Mouse (Mus musculus) limb, embryonic 10.5 days (tissue): ENCODE results near the gene St6galnac3. TPM values are rescaled to one million over a fixed set of nuclear protein-coding genes. Genes with fewer than 3 reads are reported as not detected.

Source experiments
- DNase-seq: peaks from one replicate; pipeline ENCODE4 v3.0.0-alpha.2; 2017; ENCODE audit warnings: low spot score
- H3K27ac ChIP-seq: fragments of 300-500 bp; sonication (generic); 2 replicates; pipeline ENCODE4 v1.5.1; 2016; ENCODE audit warnings: mild to moderate bottlenecking
- H3K27me3 ChIP-seq: fragments of 300-500 bp; sonication (generic); 2 replicates; pipeline ENCODE4 v1.6.1; 2016; ENCODE audit warnings: low read depth, mild to moderate bottlenecking; ENCODE audit not compliant: poor library complexity, severe bottlenecking
- H3K36me3 ChIP-seq: fragments of 300-500 bp; sonication (generic); 2 replicates; pipeline ENCODE4 v1.6.1; 2016; ENCODE audit warnings: mild to moderate bottlenecking, moderate library complexity
- H3K4me1 ChIP-seq: fragments of 300-500 bp; sonication (generic); 2 replicates; pipeline ENCODE4 v1.6.1; 2016
- H3K4me3 ChIP-seq: fragments of 300-500 bp; sonication (generic); 2 replicates; pipeline ENCODE4 v1.5.1; 2016; ENCODE audit warnings: mild to moderate bottlenecking, moderate library complexity
- H3K9me3 ChIP-seq: fragments of 300-500 bp; sonication (generic); replicated peaks from 2 replicates; pipeline ENCODE4 v1.6.1; 2016; ENCODE audit warnings: mild to moderate bottlenecking
- WGBS: fragments of 180-500 bp; shearing (Covaris S2); methylation state at CpG from one replicate; pipeline ENCODE4 v1.1.7; 2016; 5-methylcytosine and 5-hydroxymethylcytosine counted together
- polyA plus RNA-seq: library from polyadenylated mRNA; unstranded; fragments of >200 nt; fragmentation: Nextera tagmentation; extraction: Ambion mirVana; gene quantifications from 2 replicates; pipeline ENCODE4 v1.2.1, GENCODE M21; 2016

Gene St6galnac3
- polyA plus RNA-seq, 1 experiment from 2014 or later, result 53.3 TPM

DNA sequence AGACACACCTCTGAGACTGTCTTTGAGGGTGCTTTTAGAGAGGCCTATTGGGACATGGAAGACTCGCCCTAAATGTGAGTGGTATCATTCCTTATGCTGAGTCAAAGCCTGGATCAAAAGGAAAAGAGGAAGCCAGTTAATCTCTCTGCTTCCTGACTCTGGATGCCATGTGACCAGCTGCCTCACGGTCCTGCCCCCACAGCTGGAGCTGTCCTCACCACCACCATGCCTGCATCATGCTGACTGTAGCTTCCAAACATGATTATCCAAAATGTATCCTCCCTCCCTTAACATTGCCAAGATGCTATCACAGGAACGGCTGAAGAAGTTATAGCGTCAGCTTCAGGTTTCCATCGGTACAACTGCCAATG lies 244.4 kb downstream of the St6galnac3 start:
- no peak for DNase-seq
- Histone ChIP-seq H3K9me3 (no peaks in the 10 kb centered on the region), H3K36me3 (no peaks in the 10 kb centered on the region), H3K27ac (no peak overlapping the region), H3K4me1 (peaks cover 15% of the 10 kb centered on the region), H3K4me3 (no peak overlapping the region), H3K27me3 (no peaks in the 10 kb centered on the region)
- 74% methylated on average over 5 of the region's 5 CpGs for WGBS

DNA sequence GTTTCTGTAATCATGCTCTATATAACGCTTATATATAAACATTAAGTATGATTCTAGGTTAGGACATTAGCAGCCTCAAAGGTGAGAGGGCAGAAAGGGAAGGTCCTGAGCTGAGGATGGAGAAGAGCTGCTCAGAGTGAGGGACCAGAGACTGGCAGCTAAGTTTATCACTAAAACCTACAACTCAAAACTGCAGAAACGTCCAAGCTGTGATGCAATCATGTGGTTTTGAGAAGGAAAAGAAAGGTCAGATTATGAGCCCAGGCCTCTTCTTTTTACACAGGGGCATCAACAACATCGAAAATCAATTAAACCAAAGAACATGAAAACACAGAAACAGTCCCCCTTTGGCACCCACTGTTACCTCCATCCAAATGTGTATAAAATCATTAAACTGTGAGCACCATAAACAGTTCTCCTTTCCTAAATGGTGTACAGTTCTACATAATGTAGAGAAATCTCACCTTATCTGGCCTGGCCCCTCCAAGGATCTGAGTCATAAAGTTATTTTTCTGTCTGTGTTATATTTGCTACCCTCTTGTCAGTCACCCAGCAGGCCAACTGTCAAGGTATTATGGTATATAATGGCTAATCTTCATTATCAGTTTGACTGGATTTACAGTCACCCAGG lies 244.9 kb downstream of the St6galnac3 start:
- no peaks in the 10 kb centered on the region for H3K9me3 ChIP-seq

DNA sequence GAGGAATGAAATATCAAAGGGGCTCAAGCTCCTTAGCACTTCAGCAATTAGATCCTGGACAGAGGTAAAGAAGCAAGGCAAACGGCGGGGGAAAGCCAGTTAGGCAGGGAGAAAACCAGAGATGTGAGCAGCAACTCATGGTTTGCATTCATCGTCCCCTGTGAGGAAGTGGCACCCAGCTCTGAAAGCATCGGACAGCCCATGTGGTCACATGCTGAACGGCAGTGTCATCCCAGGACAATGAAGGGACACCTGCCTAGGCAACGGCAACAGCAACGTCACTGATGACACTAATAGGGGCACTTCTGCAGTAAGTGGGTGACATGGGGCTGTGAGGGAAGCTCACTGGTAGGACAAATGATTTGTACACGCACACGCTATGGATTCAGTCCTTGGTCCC lies 249.1 kb downstream of the St6galnac3 start:
- Histone ChIP-seq H3K4me3 (no peak overlapping the region), H3K4me1 (peaks cover 4% of the 10 kb centered on the region; the same call in 1 of the 2 replicates), H3K27ac (no peak overlapping the region), H3K27me3 (no peaks in the 10 kb centered on the region), H3K9me3 (no peaks in the 10 kb centered on the region), H3K36me3 (no peaks in the 10 kb centered on the region)
- 90% methylated on average over 9 of the region's 9 CpGs for WGBS
- no peak for DNase-seq

More for the DNA sequence above, 244.9 kb downstream of the St6galnac3 start:
- Histone ChIP-seq H3K36me3 (no peaks in the 10 kb centered on the region), H3K27ac (no peak overlapping the region), H3K27me3 (no peaks in the 10 kb centered on the region), H3K4me1 (peaks cover 11% of the 10 kb centered on the region), H3K4me3 (no peak overlapping the region)
- no peak for DNase-seq
- 88% methylated on average over 3 of the region's 3 CpGs for WGBS

DNA sequence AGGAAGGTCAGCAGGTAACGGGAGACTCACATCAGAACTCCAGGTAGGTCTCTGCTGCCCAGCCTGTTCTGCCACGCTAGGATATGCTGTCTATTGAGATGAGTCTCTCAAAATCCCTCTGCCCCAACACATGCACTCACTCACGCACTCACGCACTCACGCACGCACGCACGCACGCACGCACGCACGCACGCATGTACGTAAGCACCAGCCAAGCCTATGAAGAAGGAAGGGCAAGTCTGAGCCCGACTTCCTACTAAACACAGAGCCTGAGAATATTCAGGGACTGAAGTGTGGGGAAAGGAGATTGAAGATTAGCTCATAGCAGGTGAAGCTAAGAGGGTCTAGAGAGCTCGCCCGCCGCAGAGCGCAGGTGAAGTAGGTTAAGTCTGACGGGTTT lies 249.5 kb downstream of the St6galnac3 start:
- Histone ChIP-seq H3K4me1 (no peaks in the 10 kb centered on the region), H3K4me3 (no peak overlapping the region), H3K27ac (no peak overlapping the region), H3K9me3 (no peaks in the 10 kb centered on the region), H3K27me3 (no peaks in the 10 kb centered on the region), H3K36me3 (no peaks in the 10 kb centered on the region)
- no peak for DNase-seq
- WGBS, result 93% methylated on average over 20 of the region's 20 CpGs

DNA sequence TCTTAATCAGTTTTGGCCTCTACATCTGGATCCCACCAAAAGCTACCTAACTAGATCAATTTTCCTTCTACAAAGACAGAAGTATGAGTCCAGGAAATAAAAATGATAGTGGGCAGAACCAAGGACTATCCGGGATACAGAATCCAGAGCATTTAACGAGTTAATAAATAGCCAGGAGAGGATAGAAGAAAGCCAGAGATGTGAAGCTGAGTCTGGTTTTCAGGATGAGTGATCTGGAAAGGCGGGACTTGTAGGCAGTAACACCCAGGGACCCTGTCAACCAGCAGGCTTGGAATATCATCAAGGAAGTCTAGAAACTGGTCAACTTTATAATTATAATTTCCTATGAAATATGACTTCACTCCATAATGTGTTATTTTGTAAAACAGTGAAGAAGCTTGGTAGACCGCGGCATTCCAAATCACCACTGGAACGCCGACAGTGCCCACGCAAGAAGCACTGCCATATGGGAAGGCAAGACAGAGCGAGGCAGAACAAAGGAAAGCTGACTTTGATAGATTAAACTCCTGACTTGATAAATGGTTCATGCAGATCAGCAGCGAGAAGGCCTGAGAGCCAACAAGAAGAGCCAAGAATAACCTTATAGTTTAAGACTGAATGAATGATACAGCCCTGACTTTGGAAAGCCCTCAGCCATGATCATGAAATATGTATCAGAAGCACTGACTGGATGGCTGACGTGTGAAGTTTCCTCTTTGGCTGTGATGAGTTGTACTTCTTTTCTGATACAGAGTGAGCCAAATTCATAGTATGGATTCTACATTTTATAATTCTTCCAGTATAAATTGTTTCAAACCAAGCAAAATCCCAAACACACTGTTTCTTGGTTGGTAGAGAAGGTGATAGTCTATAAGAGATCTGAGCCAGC lies 252.1 kb downstream of the St6galnac3 start:
- H3K4me3 ChIP-seq, result no peak overlapping the region
- H3K9me3 ChIP-seq, result no peaks in the 10 kb centered on the region
- no peaks in the 10 kb centered on the region for H3K36me3 ChIP-seq
- H3K27me3 ChIP-seq, result no peaks in the 10 kb centered on the region
- H3K4me1 ChIP-seq, result peaks cover 17% of the 10 kb centered on the region
- H3K27ac ChIP-seq, result no peak overlapping the region
- DNase-seq, result no peak
- WGBS, result 82% methylated on average over 11 of the region's 11 CpGs

DNA sequence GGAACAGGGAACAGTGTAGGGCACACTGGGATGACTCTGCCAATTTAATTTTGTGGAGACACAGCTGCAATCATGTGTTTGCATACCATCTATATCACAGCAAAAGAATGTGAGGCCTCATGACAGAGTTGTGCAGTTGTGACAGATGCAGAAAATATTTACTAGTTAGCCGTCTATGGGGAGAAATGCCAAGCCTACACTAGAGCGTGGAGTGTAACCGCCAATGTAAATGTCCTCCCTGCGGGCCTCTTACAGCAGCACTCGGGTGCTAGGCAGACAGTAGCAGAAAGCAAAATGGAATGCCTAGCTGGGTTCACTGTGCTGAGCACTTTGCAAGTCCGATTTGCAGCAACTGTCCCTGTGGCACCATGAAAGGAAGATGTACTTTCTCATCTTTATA lies 261.1 kb downstream of the St6galnac3 start:
- Histone ChIP-seq H3K36me3 (peaks cover 21% of the 10 kb centered on the region), H3K27ac (no peak overlapping the region), H3K27me3 (no peaks in the 10 kb centered on the region), H3K4me3 (no peak overlapping the region), H3K9me3 (no peaks in the 10 kb centered on the region; the same call in 1 of the 2 replicates), H3K4me1 (peaks cover 6% of the 10 kb centered on the region)
- WGBS, result 91% methylated on average over 6 of the region's 6 CpGs
- DNase-seq, result no peak

DNA sequence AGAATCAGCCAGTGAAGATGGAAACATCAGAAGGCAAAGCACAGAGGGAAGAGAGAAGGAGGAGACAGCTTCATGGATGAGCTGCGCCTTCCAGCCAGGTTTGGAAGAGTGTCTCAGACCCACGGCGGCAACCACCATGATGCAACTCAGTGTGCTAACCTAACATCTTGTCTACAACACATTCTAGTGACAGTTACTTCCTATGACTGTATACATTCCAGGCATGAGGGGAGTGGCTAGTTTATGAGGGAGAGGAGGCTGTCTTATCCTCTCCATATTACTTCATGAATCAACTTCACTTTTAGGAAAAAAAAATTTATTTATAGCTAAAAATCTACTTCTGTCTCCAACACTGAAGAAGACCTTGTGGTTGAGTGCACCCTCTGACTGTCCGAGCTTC lies 264.8 kb downstream of the St6galnac3 start:
- no peak overlapping the region for H3K27ac ChIP-seq
- H3K36me3 ChIP-seq, result peaks cover 15% of the 10 kb centered on the region
- 96% methylated on average over 4 of the region's 4 CpGs for WGBS
- H3K4me1 ChIP-seq, result no peaks in the 10 kb centered on the region
- no peaks in the 10 kb centered on the region; the same call in 1 of the 2 replicates for H3K9me3 ChIP-seq
- H3K27me3 ChIP-seq, result no peaks in the 10 kb centered on the region
- no peak for DNase-seq
- no peak overlapping the region for H3K4me3 ChIP-seq

DNA sequence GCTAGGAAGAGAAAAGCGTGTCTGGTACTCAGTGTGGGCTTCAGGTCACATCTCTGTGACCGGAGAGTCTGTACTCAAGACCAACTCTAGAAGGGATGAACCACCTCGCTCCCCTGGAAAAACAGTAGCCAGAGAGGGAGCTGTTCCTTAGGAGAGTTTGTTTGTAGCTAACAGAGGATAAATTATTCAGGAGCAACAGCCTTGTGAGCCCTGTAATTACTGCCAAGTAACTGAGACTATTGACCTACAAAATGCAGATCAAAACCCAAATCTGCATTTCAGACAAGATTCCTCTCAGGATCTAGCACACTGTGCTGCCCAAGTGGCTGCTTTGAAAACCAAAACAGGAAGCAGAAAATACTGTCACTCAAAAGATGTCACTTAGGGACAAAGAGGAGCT lies 266.4 kb downstream of the St6galnac3 start:
- no peaks in the 10 kb centered on the region; the same call in 1 of the 2 replicates for H3K9me3 ChIP-seq
- H3K4me3 ChIP-seq, result no peak overlapping the region
- no peaks in the 10 kb centered on the region for H3K27me3 ChIP-seq
- peaks cover 15% of the 10 kb centered on the region for H3K36me3 ChIP-seq
- WGBS, result 79% methylated on average over 3 of the region's 3 CpGs
- H3K4me1 ChIP-seq, result no peaks in the 10 kb centered on the region
- no peak overlapping the region for H3K27ac ChIP-seq
- no peak for DNase-seq

DNA sequence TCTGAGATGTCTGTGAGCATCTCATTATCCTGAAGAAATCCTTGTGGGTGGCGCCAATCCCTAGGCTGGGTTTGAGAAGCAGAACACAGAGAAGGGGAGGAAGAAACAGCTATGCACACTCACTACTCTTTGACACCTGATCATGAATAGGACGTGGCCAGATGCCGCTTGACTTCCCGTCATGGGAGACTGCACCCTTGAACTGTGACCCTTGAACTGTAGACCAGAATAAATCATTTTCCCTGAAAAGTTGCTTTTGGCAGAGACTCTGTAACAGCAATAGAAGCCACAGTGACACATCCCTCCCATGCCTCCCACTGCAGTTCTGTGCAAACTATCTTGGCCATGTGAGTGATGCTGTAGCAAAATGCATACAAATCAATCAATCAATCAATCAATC lies 267.3 kb downstream of the St6galnac3 start:
- Histone ChIP-seq H3K27me3 (no peaks in the 10 kb centered on the region), H3K4me1 (no peaks in the 10 kb centered on the region), H3K4me3 (no peak overlapping the region), H3K36me3 (peaks cover 15% of the 10 kb centered on the region), H3K27ac (no peak overlapping the region), H3K9me3 (no peaks in the 10 kb centered on the region; the same call in 1 of the 2 replicates)
- 86% methylated on average over 4 of the region's 4 CpGs for WGBS
- DNase-seq, result no peak

DNA sequence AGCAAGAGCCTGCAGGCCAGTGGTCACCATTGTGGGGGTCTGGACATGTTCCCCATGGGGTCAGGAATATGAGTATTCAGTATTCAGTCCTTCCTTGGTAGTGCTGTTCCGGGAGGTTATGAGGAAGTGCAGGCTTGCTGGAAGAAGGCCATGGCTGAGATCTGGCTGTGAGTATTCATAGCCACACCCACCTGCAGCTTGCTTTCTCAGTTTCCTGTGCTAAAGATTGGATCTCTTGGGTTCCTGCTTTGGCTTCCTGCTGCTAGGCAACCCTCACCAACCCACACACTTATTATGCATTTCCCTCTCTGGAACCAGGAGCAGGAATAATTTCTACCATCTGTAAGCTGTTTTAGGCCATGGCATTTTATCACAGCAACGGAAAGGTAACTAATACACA lies 267.8 kb downstream of the St6galnac3 start:
- no peaks in the 10 kb centered on the region; the same call in 1 of the 2 replicates for H3K9me3 ChIP-seq
- 95% methylated on average over 2 of the region's 2 CpGs for WGBS
- H3K36me3 ChIP-seq, result peaks cover 15% of the 10 kb centered on the region
- no peak overlapping the region for H3K27ac ChIP-seq
- H3K4me1 ChIP-seq, result no peaks in the 10 kb centered on the region
- H3K4me3 ChIP-seq, result no peak overlapping the region
- DNase-seq, result no peak
- H3K27me3 ChIP-seq, result no peaks in the 10 kb centered on the region

DNA sequence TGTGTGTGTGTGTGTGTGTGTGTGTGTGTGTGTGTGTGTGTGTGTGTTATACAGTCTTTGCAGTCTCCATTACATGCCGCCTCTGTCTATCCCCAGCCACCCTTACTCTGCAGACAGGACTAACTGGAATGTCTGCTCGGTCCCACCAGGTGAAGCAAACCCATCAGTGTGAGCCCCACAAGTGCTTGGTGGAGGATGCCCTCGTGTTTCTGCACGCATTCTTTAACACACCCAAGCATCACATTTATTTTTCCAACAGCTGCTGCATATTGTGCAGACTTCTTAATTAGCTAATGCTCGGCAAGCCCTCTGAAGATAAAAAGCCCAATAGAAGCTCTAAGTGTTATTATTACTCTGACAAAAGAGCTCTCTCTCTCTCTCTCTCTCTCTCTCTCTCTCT lies 268.7 kb downstream of the St6galnac3 start:
- Histone ChIP-seq H3K4me3 (no peak overlapping the region), H3K27me3 (no peaks in the 10 kb centered on the region), H3K4me1 (no peaks in the 10 kb centered on the region), H3K27ac (no peak overlapping the region), H3K36me3 (peaks cover 15% of the 10 kb centered on the region), H3K9me3 (no peaks in the 10 kb centered on the region; the same call in 1 of the 2 replicates)
- no peak for DNase-seq
- 88% methylated on average over 5 of the region's 5 CpGs for WGBS

DNA sequence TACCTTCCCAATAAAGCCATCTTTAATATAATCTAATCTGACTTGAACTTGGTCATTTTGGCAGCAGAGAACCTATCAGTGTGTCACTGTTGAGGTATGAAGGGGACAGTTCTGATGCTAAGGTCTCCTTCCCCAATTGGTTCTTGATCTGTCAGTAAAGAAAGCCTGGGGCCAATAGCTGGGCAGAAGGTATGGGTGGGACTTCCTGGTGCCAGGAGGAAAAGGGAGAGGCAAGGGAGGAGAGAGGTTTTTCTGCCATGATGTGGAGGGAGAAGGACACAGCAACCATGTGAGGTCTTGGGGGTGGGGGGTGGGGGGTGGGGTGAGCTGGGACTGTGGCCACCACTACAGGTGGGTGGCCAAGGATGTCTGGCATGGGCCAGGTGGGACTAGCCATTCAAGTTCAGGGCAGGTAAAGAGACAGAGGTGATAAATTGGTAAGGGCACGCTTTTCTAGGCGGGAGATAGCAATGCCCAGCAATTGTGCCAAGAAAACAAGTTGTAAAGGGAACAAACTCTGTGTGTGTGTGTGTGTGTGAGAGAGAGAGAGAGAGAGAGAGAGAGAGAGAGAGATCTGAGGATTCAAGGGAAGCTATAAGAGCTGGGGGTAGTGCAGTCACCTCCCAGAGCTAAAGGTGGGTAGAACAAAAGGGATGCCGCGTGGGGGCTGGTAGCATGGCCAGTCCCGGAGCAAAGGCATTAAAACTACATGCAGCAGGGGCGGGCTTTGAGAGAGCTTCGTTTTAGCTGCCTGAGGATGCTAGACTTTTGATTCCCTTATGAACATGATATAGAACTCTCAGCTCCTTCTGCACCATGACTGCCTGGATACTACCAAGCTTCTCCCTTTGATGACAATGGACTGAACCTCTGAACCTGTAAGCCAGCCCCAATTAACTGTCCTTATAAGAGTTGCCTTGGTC lies 271.6 kb downstream of the St6galnac3 start:
- no peak overlapping the region for H3K4me3 ChIP-seq
- no peak overlapping the region for H3K27ac ChIP-seq
- 89% methylated on average over 7 of the region's 7 CpGs for WGBS
- no peak for DNase-seq
- H3K27me3 ChIP-seq, result no peaks in the 10 kb centered on the region
- H3K4me1 ChIP-seq, result no peaks in the 10 kb centered on the region
- H3K36me3 ChIP-seq, result 0 out of 2 replicates have a peak, but pooled peaks cover 6% of the 10 kb centered on the region
- no peaks in the 10 kb centered on the region for H3K9me3 ChIP-seq
